Mouse (Mus musculus): ENCODE data around the gene Klrg2.
A peak's percentile ranks its signal among the peaks of the same experiment; 100 is the strongest.

The Klrg2 gene

DNA sequence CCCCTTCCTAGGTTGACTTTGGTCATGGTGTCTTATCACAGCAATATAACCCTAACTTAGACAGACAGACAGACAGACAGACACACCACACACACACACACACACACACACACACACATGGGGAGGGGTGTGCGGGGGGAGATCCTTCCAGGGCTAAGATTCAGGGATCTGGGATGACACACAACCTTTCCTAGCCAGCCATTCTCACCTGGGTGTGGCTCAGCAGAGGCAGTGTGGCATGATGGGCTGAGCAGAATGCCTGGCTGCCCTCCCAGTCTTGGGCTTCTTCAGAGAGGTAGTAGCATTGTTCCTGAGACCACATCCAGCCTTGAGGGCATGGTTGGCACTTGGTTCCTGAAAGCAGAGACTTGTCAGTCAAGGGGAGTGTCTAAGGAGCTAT, 7.5 kb downstream of the Klrg2 start:
- peak; percentile 60 for DNase-seq (ENCODE audit: low read depth, low spot score)

- no peak for DNase-seq (ENCODE audit: low read depth, low spot score)
Observed at GRCm38 (mm10) chr6:38627486-38627885, 9.6 kb downstream of the Klrg2 start.

GRCm38 (mm10) chr6:38627081-38627480, 10.0 kb downstream of the Klrg2 start:
- DNase-seq (ENCODE audit: low read depth, low spot score), result no peak

DNA sequence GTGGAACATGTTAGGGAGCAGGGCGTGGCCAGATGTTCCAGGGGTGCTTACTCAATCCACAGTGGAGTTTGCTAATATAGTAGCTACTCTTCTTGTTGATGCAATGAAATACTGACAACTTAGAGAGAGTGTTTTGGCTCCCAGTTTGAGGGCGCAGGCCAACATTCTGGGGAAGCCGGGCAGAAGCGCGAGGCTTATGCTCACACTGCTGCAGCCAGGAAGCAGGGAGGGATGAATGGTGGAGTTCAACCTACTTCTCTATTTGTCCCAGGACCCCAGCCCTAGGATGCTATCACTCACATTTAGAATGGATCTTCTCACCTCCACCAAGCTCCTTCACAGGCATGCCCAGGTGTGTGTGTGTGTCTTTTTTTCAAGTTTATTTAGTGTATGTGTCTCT, 11.0 kb downstream of the Klrg2 start:
- no peak for DNase-seq (ENCODE audit: low read depth, low spot score)

- DNase-seq (ENCODE audit: low read depth, low spot score), result peak; percentile 87
Observed at GRCm38 (mm10) chr6:38624439-38624838, 12.6 kb downstream of the Klrg2 start.

- DNase-seq (ENCODE audit: low read depth, low spot score), result peak; percentile 44
Observed at GRCm38 (mm10) chr6:38623457-38623856, 13.6 kb downstream of the Klrg2 start.

DNA sequence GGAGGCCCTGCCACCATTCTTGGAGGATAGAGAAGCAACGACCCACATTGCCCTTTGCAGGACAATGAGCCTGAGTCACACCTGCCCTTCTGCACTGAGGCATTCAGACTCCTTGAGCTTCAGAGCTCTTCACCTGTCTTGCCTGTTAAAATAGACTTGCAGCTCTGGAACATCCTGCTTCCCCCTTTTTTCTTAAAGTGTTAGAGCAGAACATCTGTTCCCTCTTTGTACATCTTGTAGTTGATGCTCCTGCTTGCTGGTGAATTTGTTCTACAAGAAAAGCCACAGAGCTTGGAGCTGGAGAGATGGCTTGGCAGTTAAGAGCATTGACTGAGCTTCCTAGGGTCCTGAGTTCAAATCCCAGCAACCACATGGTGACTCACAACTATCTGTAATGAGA, 14.6 kb downstream of the Klrg2 start:
- DNase-seq (ENCODE audit: low read depth, low spot score), result no peak

DNA sequence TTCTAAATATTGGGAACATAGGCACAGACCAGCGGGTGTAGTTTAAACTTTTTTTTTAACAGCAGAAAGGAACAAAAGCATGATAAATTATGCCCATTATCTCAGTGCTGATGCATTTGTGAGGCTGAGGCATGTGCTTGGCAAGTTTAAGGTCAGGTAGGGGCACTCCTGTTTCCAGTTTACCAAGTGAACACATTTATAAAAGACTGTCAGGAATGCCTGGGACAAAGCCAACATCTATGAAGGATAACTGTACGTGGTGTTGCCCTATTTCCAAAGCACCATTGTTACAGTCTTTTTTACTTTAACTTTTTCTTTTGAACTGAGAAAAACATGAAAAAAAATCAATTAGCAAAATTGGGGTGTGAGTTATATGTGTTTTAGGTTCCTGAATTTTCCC, 27.1 kb downstream of the Klrg2 start:
- no peak for DNase-seq (ENCODE audit: low read depth, low spot score)

DNA sequence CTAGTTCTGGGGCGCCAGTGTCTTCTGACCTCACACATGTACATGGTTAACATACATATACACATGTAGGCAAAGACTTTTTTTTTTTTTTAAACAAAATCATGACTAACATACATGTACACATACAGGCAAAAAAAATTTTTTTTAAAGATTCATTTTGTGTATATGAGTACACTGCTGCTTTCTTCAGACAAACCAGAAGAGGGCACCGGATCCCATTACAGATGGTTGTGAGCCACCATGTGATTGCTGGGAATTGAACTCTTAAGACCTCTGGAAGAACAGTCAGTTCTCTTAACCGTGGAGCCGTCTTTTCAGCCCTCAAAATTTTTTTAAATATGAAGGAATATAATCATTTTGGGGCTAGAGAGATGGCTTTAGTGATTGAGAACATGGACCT, 39.6 kb downstream of the Klrg2 start:
- DNase-seq (ENCODE audit: low read depth, low spot score), result peak; percentile 56

GRCm38 (mm10) chr6:38581711-38582110, 55.3 kb downstream of the Klrg2 start:
- DNase-seq (ENCODE audit: low read depth, low spot score), result no peak

DNA sequence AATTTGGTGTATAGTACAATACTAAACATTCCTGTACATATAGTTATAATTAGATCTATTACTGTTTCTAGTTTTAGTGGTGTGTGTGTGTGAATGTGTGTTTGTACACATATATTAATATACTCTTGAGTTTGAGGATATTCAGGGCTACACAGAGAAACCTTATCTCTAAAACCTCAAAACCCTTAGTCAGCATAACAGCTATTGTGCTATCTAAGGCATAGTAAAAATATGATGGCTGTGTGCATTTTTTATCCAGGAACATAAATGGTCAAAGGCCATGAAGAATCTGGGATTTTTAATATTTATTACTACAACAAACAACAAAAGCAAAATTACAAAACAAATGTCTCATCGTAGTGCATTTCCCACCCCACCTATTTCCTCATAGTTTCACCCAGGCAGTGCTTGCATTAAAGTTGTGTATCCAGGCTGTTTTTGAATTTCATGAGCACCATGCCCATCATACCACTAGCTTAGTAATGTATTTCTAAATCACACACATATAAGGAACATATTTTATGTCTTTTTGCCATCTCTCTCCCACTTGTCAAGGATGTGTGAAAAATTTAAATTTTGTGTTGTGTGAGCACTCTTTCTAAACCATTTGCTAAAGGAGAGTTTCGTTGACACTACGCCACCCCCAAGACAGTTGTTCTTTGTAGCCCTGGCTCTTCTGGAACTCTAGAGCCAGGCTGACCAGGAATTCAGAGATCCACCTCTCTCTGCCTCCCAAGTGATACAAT, 56.8 kb downstream of the Klrg2 start:
- no peak for DNase-seq (ENCODE audit: low read depth, low spot score)

DNA sequence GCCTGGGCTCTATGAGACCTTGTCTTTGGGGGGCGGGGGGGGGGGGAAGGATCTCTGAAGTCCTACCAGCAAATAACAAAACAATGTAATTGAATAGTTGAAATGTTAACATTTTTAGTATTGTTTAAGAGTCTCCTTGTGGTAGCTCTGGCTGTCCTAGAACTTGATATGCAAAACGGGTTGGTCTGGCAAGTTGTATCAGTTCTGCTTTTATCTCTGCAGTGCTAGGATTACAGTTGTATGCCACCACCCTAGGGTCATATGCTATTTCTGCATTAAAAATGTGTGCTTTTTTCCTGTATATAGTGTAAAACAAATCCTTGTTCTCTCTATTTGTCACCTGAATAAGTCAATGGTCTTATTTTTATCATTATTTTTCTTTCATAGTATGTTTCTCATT, 60.9 kb downstream of the Klrg2 start:
- DNase-seq (ENCODE audit: low read depth, low spot score), result no peak

Measured in 3T3-L1 (cell line).